Mouse (Mus musculus): ENCODE results near the gene Arhgap4. TPM values are rescaled to one million over a fixed set of nuclear protein-coding genes. Genes with fewer than 3 reads are reported as not detected.

Gene Arhgap4
- polyA plus RNA-seq, 1 experiment from 2014 or later: 3.4 TPM

DNA sequence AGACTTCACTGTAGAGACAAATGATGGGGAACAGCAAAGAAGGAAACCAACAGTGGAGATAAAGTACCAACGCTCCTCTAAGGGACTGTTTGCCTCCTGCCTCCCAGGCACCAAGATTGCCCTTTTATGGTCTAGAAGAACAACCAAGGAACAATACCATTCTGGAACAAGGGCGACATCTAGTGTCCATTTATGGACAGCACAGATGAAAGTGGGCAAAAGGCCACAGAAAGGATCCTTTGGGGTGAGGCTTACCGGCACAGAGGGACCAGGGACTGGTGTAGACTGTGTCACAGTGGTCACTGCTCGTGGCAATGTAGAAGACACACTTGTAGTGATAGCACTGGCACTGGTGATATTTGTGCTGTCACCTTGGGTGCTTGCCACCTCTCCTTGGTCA, 27.0 kb upstream of the Arhgap4 start:
- ATAC-seq (ENCODE audit: insufficient number of reproducible peaks, insufficient read depth, low FRiP score, low TSS enrichment, low read depth): no peak
- Histone ChIP-seq H3K4me3 (no peak overlapping the region), H3K36me3 (peaks cover 97% of the 10 kb centered on the region), H3K9me3 (no peaks in the 10 kb centered on the region), H3K4me2 (no peak overlapping the region), H3K27me3 (no peaks in the 10 kb centered on the region), H3K9ac (no peak overlapping the region), H3K4me1 (no peaks in the 10 kb centered on the region), H3K27ac (no peak overlapping the region)
- 36% methylated on average over 4 of the region's 4 CpGs for WGBS

DNA sequence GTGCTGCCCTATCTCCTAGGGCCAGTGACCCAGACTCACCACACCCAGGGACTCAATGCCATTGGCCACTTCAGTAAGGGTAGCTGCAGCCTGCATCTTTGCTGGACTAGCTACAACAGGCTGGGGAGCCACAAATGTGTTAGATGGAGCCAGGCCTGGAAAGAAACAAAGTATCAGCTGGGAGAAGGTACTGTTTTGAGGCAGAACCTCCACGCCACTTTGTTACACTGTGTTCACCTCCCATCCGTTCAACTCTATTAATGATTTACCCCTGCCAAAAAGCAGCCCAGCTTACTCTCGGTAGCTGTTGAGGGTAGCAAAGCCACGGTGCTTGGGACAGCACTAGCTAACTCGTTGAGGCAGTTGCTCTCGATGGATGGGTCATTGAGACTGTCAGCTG, 25.2 kb upstream of the Arhgap4 start:
- Histone ChIP-seq H3K27ac (no peak overlapping the region), H3K4me2 (no peak overlapping the region), H3K9me3 (no peaks in the 10 kb centered on the region), H3K9ac (no peak overlapping the region), H3K36me3 (peaks cover 94% of the 10 kb centered on the region), H3K4me1 (no peaks in the 10 kb centered on the region), H3K4me3 (no peak overlapping the region), H3K27me3 (no peaks in the 10 kb centered on the region)
- no peak for ATAC-seq (ENCODE audit: insufficient number of reproducible peaks, insufficient read depth, low FRiP score, low TSS enrichment, low read depth)
- WGBS: 84% methylated on average over 6 of the region's 6 CpGs

DNA sequence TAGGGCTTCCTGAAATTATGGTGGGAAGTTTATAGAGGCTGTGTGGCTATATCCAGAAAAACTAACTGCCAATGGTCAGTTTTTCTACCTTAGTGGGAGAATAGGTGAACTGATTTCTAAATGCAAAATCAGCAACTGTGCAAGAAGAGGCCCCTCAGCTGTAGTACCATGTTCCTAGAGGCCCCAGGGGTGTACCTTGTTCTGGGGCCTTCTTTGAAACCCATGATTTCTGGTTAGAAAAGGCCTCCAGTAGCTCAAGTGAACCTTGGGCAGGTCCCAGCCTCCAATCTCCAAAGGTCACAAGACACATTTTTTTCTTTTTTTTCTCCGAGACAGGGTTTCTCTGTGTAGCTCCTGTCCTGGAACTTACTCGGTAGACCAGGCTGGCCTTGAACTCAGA, 20.6 kb upstream of the Arhgap4 start:
- Histone ChIP-seq H3K9me3 (no peaks in the 10 kb centered on the region), H3K27ac (no peak overlapping the region), H3K4me3 (no peak overlapping the region), H3K9ac (no peak overlapping the region), H3K4me2 (no peak overlapping the region), H3K27me3 (no peaks in the 10 kb centered on the region), H3K4me1 (no peaks in the 10 kb centered on the region), H3K36me3 (peaks cover 56% of the 10 kb centered on the region)
- 79% methylated on average over 2 of the region's 2 CpGs for WGBS
- no peak for ATAC-seq (ENCODE audit: insufficient number of reproducible peaks, insufficient read depth, low FRiP score, low TSS enrichment, low read depth)

DNA sequence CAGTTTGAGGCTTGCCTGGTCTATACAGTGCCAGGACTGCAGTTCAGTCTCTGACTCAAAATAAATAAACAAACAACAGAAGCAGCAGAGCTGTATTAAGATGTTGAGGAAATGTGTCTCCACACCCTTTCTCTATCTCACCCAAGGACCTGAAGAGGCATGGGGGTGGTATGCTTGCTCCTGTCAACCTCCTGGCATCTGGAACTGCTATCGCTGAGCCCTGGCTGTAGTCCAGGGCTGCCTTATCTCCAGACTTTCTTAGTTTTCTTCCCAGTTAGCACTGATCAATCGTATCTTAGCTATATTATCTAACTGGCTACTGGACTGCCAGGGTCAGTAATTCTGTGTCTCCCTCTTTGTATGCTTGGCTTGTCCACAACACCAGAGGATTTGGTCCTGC, 20.2 kb upstream of the Arhgap4 start:
- Histone ChIP-seq H3K27me3 (no peaks in the 10 kb centered on the region), H3K36me3 (peaks cover 51% of the 10 kb centered on the region), H3K9ac (no peak overlapping the region), H3K4me1 (no peaks in the 10 kb centered on the region), H3K9me3 (no peaks in the 10 kb centered on the region), H3K4me3 (no peak overlapping the region), H3K4me2 (no peak overlapping the region), H3K27ac (no peak overlapping the region)
- ATAC-seq (ENCODE audit: insufficient number of reproducible peaks, insufficient read depth, low FRiP score, low TSS enrichment, low read depth): no peak
- WGBS: 76% methylated on average over 2 of the region's 2 CpGs

DNA sequence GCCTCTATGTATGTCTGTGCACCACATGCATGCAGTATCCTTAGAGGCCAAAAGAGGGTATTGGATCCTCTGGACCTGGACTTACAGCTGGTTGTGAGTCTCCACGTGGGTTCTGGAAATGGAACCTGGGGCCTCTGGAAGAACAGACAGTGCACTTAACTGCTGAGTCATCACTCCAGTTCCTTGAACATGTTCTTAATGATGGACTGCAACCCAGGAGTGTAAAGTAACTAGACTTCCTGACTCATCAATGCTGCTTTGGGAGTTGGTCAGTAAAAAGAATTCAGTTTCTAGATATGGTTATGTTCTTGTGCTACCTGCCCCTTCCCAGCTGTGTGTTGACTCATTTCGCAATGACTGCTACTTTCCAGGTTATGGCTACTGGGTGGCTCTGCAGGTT, 10.2 kb upstream of the Arhgap4 start:
- Histone ChIP-seq H3K9me3 (no peaks in the 10 kb centered on the region), H3K27me3 (no peaks in the 10 kb centered on the region; the same call in 1 of the 2 replicates), H3K4me1 (no peaks in the 10 kb centered on the region), H3K4me3 (no peak overlapping the region), H3K36me3 (no peaks in the 10 kb centered on the region), H3K4me2 (no peak overlapping the region), H3K9ac (no peak overlapping the region), H3K27ac (no peak overlapping the region)
- ATAC-seq (ENCODE audit: insufficient number of reproducible peaks, insufficient read depth, low FRiP score, low TSS enrichment, low read depth): no peak
- WGBS: 81% methylated on average over 2 of the region's 2 CpGs

DNA sequence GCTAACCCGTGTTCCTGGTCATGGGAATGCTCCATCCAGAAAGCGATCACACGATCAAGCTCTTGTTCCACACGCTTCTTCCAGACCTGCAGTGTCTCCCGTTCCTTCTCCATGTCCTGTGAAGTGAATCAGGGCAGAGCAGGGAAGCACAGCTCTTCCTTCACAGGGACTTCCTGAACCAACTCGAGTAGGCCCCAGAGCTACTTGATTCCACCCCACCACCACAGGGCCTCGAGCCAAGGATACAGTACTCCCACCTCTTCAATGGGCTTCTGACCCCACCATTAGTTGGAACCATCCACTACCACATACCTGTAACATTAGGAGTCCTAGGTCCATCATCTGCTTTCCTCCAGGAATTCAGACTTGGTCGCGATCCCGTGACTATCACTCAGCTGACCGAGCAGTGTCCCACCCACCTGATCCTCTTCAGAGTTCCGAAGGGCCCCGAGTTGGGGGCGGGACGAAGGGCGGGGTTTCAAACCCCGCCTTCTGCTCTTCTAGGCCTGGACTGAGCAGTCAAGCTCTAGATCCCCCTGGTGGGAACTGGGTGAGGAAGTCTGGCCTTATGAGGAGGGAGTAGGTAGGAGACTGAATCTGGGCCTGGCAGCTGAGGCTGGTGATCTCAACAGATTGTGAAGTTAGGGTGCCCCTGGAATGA, 8.9 kb upstream of the Arhgap4 start, which contains the start of gene Renbp:
Gene Renbp, minus strand, starts transcription at position 449 of the 661 bp plus-strand sequence.
- Histone ChIP-seq H3K27ac (no peak within 1 kb of the TSS), H3K4me3 (peak within 1 kb of the TSS; percentile 31), H3K4me2 (peak within 1 kb of the TSS; percentile 48), H3K4me1 (no peaks in the 10 kb centered on the region), H3K9me3 (no peaks in the 10 kb centered on the region), H3K36me3 (no peaks in the 10 kb centered on the region), H3K27me3 (no peaks in the 10 kb centered on the region; the same call in 1 of the 2 replicates), H3K9ac (no peak within 1 kb of the TSS)
- 38% methylated on average over 17 of the region's 17 CpGs for WGBS
- peak; percentile 62; the same call in 1 of the 2 replicates for ATAC-seq (ENCODE audit: insufficient number of reproducible peaks, insufficient read depth, low FRiP score, low TSS enrichment, low read depth)

DNA sequence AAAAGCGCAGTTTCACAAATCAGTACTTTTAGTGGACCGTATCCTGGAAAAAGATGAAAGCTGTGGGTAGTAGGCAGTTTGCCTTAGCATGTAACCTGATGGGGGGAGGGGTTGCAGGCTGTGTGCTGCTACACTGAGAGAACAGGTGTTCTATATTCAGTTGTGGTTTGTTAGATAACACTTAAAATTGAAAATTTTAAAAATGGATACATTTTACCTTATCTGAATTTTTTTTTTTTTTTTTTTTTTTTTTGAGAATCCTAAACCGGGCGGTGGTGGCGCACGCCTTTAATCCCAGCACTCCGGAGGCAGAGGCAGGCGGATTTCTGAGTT, 846 bp upstream of the Arhgap4 start:
- H3K27me3 ChIP-seq: no peaks in the 10 kb centered on the region
- H3K27ac ChIP-seq: 0 out of 2 replicates have a peak overlapping the region, but pooled peaks have one; percentile 75
- WGBS: 77% methylated on average over 8 of the region's 8 CpGs
- H3K9me3 ChIP-seq: no peaks in the 10 kb centered on the region
- H3K4me3 ChIP-seq: peak overlapping the region; percentile 56
- H3K36me3 ChIP-seq: peaks cover 13% of the 10 kb centered on the region
- ATAC-seq (ENCODE audit: insufficient number of reproducible peaks, insufficient read depth, low FRiP score, low TSS enrichment, low read depth): no peak
- H3K4me1 ChIP-seq: no peaks in the 10 kb centered on the region
- peak overlapping the region; percentile 73 for H3K4me2 ChIP-seq
- peak overlapping the region; percentile 80 for H3K9ac ChIP-seq

DNA sequence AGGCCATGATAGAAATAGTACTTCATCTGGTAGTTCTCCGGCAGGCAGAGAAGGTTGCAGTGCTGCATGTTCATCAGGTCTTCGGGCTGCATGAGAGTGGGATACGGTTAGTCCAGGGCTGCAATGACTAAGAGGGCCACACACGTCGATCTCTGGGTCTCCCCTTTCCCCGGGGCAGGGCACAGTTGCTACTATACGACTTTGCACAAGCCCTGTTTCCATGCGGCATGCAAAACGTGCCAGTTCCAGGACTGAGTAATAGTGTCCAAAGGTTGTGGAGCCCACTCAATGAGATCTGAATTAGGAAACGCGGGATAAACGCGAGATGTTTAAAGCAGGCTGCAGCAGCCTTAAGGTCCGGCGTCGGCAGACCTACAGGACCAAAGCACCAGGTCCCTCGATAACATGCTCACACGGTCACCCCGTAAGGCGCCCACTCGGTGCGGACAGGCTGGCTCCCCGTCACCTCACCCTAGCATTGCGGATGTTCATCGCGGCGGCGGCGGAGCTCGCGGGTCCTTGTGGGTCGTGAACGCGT, 316 bp downstream of the Arhgap4 start:
- Histone ChIP-seq H3K4me3 (peak overlapping the region; percentile 56), H3K9ac (peak overlapping the region; percentile 80), H3K27ac (peak overlapping the region; percentile 76), H3K36me3 (peaks cover 18% of the 10 kb centered on the region), H3K9me3 (no peaks in the 10 kb centered on the region), H3K4me2 (peak overlapping the region; percentile 73), H3K27me3 (no peaks in the 10 kb centered on the region), H3K4me1 (no peaks in the 10 kb centered on the region)
- no peak for ATAC-seq (ENCODE audit: insufficient number of reproducible peaks, insufficient read depth, low FRiP score, low TSS enrichment, low read depth)
- 30% methylated on average over 34 of the region's 34 CpGs for WGBS

DNA sequence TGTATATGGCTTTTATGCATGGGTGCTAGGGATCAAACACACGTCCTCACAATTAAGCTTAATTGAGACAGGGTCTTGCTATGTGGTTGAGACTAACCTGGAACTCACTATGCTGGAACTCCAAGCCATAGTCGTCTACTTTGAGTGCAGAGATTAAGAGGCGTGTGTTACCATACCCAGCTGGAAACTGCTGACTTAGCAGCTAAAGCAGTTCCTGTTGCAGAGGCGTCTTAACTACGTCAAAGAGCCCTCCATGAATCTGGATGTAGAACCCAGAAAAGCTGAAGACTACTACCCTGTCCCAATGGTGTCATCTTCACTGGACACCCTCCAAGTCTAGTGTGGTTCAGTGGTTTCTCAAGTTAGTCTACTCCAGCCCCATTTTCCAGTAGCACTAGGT, 3.0 kb downstream of the Arhgap4 start:
- Histone ChIP-seq H3K4me2 (no peak overlapping the region), H3K27me3 (no peaks in the 10 kb centered on the region), H3K9ac (no peak overlapping the region), H3K27ac (no peak overlapping the region), H3K36me3 (peaks cover 18% of the 10 kb centered on the region), H3K4me3 (no peak overlapping the region), H3K4me1 (no peaks in the 10 kb centered on the region), H3K9me3 (no peaks in the 10 kb centered on the region)
- 81% methylated on average over 5 of the region's 5 CpGs for WGBS
- ATAC-seq (ENCODE audit: insufficient number of reproducible peaks, insufficient read depth, low FRiP score, low TSS enrichment, low read depth): no peak

DNA sequence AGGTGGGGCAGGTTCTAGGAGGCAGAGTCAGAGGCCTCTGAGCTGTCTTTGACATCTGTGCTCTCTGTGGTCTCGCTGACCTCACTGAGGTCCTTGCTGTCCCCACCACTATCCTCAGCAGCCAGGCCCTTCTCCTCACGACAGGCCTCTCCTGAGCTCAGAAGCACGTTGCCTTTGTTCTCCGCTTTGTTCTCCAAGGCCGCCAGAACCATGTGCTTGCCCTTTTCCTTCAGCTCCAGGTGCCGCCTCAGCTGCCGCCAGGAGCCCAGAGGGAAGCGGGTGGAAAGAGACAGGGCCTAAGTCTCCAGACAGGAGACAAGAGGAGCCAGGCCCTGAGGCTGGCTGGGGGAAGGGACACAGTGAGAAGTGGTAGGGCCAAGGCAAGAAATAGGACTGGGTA, 4.7 kb downstream of the Arhgap4 start:
- Histone ChIP-seq H3K27ac (no peak overlapping the region), H3K9ac (no peak overlapping the region), H3K9me3 (no peaks in the 10 kb centered on the region), H3K4me2 (no peak overlapping the region), H3K36me3 (peaks cover 18% of the 10 kb centered on the region), H3K4me3 (no peak overlapping the region), H3K27me3 (no peaks in the 10 kb centered on the region), H3K4me1 (no peaks in the 10 kb centered on the region)
- WGBS: 81% methylated on average over 8 of the region's 8 CpGs
- no peak for ATAC-seq (ENCODE audit: insufficient number of reproducible peaks, insufficient read depth, low FRiP score, low TSS enrichment, low read depth)

DNA sequence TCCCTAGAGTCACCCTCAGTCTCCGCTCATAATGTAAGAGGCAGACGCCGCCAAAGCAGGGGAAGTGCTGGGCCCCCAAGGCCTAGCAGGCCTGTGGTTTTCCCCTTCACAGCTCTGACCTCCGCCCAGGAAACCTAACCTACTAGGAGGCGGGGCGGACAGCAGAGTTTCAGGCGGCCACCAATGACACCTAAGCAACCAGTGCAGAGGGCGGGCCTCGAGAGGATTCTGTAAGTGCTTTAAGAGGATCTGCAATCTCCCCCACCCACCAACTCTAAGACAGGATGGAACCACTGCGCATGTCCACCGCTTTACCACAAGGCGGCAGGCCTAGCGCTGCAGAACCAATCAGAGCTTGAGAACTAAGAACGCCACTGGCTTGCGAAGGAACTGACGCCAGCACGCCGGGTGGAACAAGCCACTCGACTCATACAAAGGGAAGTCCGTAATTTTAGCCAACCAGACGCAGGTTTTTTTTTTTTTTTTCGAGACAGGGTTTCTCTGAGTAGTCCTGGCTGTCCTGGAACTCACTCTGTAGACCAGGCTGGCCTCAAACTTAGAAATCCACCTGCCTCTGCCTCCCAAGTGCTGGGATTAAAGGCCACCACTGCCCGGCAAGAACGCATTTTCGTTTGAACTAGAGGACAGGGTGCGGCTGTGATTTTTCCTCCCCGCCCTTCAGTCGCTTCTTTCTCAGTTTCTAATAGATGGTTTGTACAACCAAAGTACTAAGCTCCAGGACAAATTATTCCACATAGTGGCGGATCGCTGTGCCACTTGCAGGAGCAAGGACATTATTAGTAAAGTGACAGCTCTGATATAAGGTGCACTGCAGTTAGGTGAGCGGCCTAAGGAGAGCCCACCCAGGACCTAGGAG, 6.6 kb downstream of the Arhgap4 start:
- Histone ChIP-seq H3K4me1 (no peaks in the 10 kb centered on the region), H3K36me3 (peaks cover 18% of the 10 kb centered on the region), H3K4me3 (peak overlapping the region; percentile 20), H3K27ac (peak overlapping the region; percentile 78), H3K27me3 (peaks cover 13% of the 10 kb centered on the region), H3K9me3 (no peaks in the 10 kb centered on the region), H3K4me2 (peak overlapping the region; percentile 50), H3K9ac (no peak overlapping the region)
- ATAC-seq (ENCODE audit: insufficient number of reproducible peaks, insufficient read depth, low FRiP score, low TSS enrichment, low read depth): peak; percentile 93
- WGBS: 25% methylated on average over 31 of the region's 31 CpGs

DNA sequence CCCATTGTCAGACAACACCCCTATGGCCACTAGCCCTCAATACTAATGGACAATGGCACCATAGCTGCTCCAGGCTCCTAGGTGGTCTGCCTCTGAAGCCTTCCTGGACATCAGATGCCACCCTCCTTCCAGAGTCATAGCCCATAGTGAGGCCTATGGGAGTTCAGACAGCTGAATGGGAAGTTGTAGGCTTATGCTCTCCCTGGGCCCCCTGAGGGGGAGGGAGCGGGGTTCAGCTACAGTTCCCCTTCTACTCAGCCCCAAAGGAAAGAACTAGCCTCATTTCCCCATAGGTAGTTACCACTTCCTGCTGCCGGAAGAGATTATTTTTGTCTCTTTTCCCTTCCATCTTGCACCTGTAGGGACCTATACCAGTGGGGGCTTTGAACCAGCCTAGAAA, 10.1 kb downstream of the Arhgap4 start:
- H3K9me3 ChIP-seq: no peaks in the 10 kb centered on the region
- no peak overlapping the region for H3K9ac ChIP-seq
- peaks cover 13% of the 10 kb centered on the region for H3K27me3 ChIP-seq
- WGBS: 87% methylated on average over 2 of the region's 2 CpGs
- no peak overlapping the region for H3K4me3 ChIP-seq
- peak overlapping the region; percentile 53 for H3K4me2 ChIP-seq
- no peak for ATAC-seq (ENCODE audit: insufficient number of reproducible peaks, insufficient read depth, low FRiP score, low TSS enrichment, low read depth)
- H3K36me3 ChIP-seq: no peaks in the 10 kb centered on the region
- no peak overlapping the region for H3K27ac ChIP-seq
- H3K4me1 ChIP-seq: no peaks in the 10 kb centered on the region
